Mouse (Mus musculus) kidney, postnatal 0 days (tissue): Measurements from ENCODE around the gene Disp2. TPM values are rescaled to one million over a fixed set of nuclear protein-coding genes. Genes with fewer than 3 reads are reported as not detected.

ENCODE experiments used
- ATAC-seq: fragments of 200-750 bp; cut with Nextera tagmentation; replicated peaks from 2 replicates; pipeline ENCODE4 v1.8.0; 2017; ENCODE audit warnings: low read depth, moderate number of reproducible peaks, moderate TSS enrichment, moderate library complexity; ENCODE audit not compliant: low FRiP score
- DNase-seq: peaks from one replicate; pipeline ENCODE4 v3.0.0-alpha.2; 2016; ENCODE audit warnings: low spot score
- H3K27ac ChIP-seq: fragments of 300-500 bp; sonication (generic); 2 replicates; pipeline ENCODE4 v1.5.1; 2014; ENCODE audit warnings: mild to moderate bottlenecking
- H3K27me3 ChIP-seq: fragments of 300-500 bp; sonication (generic); 2 replicates; pipeline ENCODE4 v1.6.1; 2014; ENCODE audit warnings: low read length, mixed read lengths; ENCODE audit not compliant: insufficient read depth
- H3K36me3 ChIP-seq: fragments of 300-500 bp; sonication (generic); 2 replicates; pipeline ENCODE4 v1.6.1; 2014; ENCODE audit warnings: low read length, mixed read lengths; ENCODE audit not compliant: insufficient read depth
- H3K4me1 ChIP-seq: fragments of 300-500 bp; sonication (generic); replicated peaks from 2 replicates; pipeline ENCODE4 v1.6.1; 2014; ENCODE audit warnings: antibody characterized with exemption, low read length, mixed read lengths; ENCODE audit not compliant: insufficient read depth
- H3K4me2 ChIP-seq: fragments of 300-500 bp; sonication (generic); 2 replicates; pipeline ENCODE4 v1.6.1; 2014; ENCODE audit warnings: mild to moderate bottlenecking, low read length, moderate library complexity, mixed read lengths
- H3K4me3 ChIP-seq: fragments of 300-500 bp; sonication (generic); replicated peaks from 2 replicates; pipeline ENCODE4 v1.5.1; 2014; ENCODE audit warnings: low read depth, low read length
- H3K9ac ChIP-seq: fragments of 300-500 bp; sonication (generic); 2 replicates; pipeline ENCODE4 v1.6.1; 2014; ENCODE audit warnings: low read depth, low read length
- H3K9me3 ChIP-seq: fragments of 300-500 bp; sonication (generic); replicated peaks from 2 replicates; pipeline ENCODE4 v1.6.1; 2016; ENCODE audit warnings: low read length, inconsistent platforms, mixed read lengths
- CTCF ChIP-seq: IDR thresholded peaks from 2 replicates; pipeline ENCODE4 v1.5.1; 2016; ENCODE audit warnings: antibody characterized with exemption, low read depth, mild to moderate bottlenecking, moderate library complexity
- WGBS: fragments of 180-500 bp; shearing (Covaris S2); extraction: QIAGEN DNeasy Blood & Tissue Kit; methylation state at CpG from one replicate; pipeline ENCODE4 v1.1.7; 2014; 5-methylcytosine and 5-hydroxymethylcytosine counted together
- polyA plus RNA-seq: library from polyadenylated mRNA; unstranded; fragments of >200 nt; fragmentation: Nextera tagmentation; extraction: Ambion mirVana; gene quantifications from 2 replicates; pipeline ENCODE4 v1.2.1, GENCODE M21; 2015

The Disp2 gene
- polyA plus RNA-seq, 1 experiment from 2014 or later: 0.05 TPM

- no peaks in the 10 kb centered on the region for H3K9me3 ChIP-seq
- no peak within 1 kb of the TSS for H3K4me2 ChIP-seq
- no peak for TF ChIP-seq CTCF
- H3K27me3 ChIP-seq: no peaks in the 10 kb centered on the region
- WGBS: 62% methylated on average over 6 of the region's 6 CpGs
- no peaks in the 10 kb centered on the region for H3K36me3 ChIP-seq
- H3K9ac ChIP-seq: no peak within 1 kb of the TSS
- no peak for ATAC-seq
- H3K4me1 ChIP-seq: no peaks in the 10 kb centered on the region
- H3K27ac ChIP-seq: no peak within 1 kb of the TSS
- no peak for DNase-seq
- H3K4me3 ChIP-seq: no peak within 1 kb of the TSS
These were observed 7.2 kb upstream of the Disp2 start, which contains the start of gene Phgr1 for GRCm38 (mm10) chr2:118772158-118772874. Gene Phgr1 (plus strand): TSS chr2:118772769.

DNA sequence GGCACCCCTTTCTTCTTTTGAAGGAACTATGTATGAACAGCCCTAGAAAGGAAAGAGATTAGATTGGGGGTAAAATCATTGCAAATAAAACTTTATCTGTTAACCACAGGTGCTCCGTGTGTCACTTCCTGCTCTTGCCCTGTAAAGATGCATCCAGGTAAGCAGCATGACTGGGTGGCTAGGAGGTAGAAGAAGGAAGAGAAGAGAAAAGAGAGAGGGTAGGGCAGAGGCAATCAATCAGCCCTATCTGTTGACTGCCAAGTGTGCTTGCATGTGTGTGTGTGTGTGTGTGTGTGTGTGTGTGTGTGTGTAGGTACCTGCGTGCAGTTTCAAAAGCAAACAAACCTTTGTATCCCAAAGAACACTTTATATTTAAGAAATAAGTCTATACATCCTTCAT lies 5.0 kb upstream of the Disp2 start:
- 85% methylated on average over 2 of the region's 2 CpGs for WGBS
- H3K4me2 ChIP-seq: no peak overlapping the region
- no peaks in the 10 kb centered on the region for H3K36me3 ChIP-seq
- H3K9me3 ChIP-seq: no peaks in the 10 kb centered on the region
- no peak for ATAC-seq
- no peak overlapping the region for H3K27ac ChIP-seq
- no peaks in the 10 kb centered on the region for H3K4me1 ChIP-seq
- DNase-seq: no peak
- no peak overlapping the region for H3K9ac ChIP-seq
- no peaks in the 10 kb centered on the region for H3K27me3 ChIP-seq
- no peak for TF ChIP-seq CTCF
- H3K4me3 ChIP-seq: no peak overlapping the region

DNA sequence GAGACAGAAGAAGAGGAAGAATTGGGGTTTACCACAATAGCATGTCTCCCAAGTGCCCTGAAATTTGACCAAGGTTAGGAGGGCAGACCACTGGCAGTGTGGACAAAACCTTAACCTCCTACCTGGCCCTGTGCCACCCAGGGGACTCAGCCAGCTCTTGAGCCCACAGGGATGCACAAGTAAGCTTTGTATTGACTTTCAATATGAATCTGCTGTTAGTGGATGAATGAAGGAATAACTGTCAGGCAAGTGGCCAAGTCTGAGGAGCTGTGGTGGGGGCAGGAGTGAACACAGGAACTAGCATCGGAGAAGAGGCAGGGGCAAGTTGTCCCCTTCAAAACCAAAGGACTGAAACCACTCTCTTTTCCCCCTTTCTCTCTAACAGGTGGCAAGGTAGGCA lies 4.1 kb upstream of the Disp2 start:
- Histone ChIP-seq H3K4me2 (no peak overlapping the region), H3K4me1 (0 out of 2 replicates have a peak, but pooled peaks cover 3% of the 10 kb centered on the region), H3K4me3 (no peak overlapping the region), H3K9ac (no peak overlapping the region), H3K9me3 (no peaks in the 10 kb centered on the region), H3K27me3 (no peaks in the 10 kb centered on the region), H3K36me3 (no peaks in the 10 kb centered on the region), H3K27ac (no peak overlapping the region)
- ATAC-seq (no peak), DNase-seq (no peak)
- TF ChIP-seq CTCF: no peak
- WGBS: 60% methylated on average over 1 of the region's 1 CpGs

DNA sequence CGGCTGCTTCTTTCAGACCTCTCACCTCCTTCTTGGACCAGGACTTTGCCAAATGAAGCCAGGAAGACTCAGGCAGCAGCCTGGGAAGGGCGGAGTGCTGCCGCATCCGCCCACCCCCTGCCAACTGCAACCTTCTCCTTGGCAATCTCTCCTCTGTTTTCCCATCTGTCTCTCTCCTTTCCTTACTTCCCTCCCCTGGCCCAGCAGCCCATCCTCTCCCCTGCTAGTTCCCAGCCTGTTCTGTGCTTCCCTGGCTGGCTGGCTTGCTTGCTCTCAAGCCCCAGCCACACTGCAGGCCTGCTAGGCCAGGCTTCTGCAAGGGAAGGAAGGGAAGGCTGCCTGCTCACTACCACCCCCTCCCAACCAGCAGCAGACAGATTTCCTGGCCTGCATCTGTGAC lies 3.7 kb upstream of the Disp2 start:
- H3K36me3 ChIP-seq: no peaks in the 10 kb centered on the region

GRCm38 (mm10) chr2:118776295-118776694 lies 3.2 kb upstream of the Disp2 start:
- H3K4me2 ChIP-seq: no peak overlapping the region
- no peak overlapping the region for H3K27ac ChIP-seq
- H3K4me1 ChIP-seq: 0 out of 2 replicates have a peak, but pooled peaks cover 3% of the 10 kb centered on the region
- no peak overlapping the region for H3K4me3 ChIP-seq
- ATAC-seq (no peak), DNase-seq (no peak)
- WGBS: 66% methylated on average over 2 of the region's 2 CpGs
- TF ChIP-seq CTCF: no peak
- no peaks in the 10 kb centered on the region for H3K27me3 ChIP-seq
- H3K9ac ChIP-seq: no peak overlapping the region
- H3K9me3 ChIP-seq: no peaks in the 10 kb centered on the region
- no peaks in the 10 kb centered on the region for H3K36me3 ChIP-seq

More for the DNA sequence above, 3.7 kb upstream of the Disp2 start:
- no peak overlapping the region for H3K4me3 ChIP-seq
- no peak overlapping the region for H3K4me2 ChIP-seq
- H3K27me3 ChIP-seq: no peaks in the 10 kb centered on the region
- DNase-seq: no peak
- no peak overlapping the region for H3K9ac ChIP-seq
- H3K27ac ChIP-seq: no peak overlapping the region
- H3K9me3 ChIP-seq: no peaks in the 10 kb centered on the region
- ATAC-seq: no peak
- TF ChIP-seq CTCF: no peak
- H3K4me1 ChIP-seq: 0 out of 2 replicates have a peak, but pooled peaks cover 3% of the 10 kb centered on the region
- 64% methylated on average over 3 of the region's 4 CpGs for WGBS

- H3K4me3 ChIP-seq: no peak overlapping the region
- DNase-seq (no peak), ATAC-seq (no peak)
- H3K9me3 ChIP-seq: no peaks in the 10 kb centered on the region
- H3K27ac ChIP-seq: no peak overlapping the region
- 73% methylated on average over 4 of the region's 4 CpGs for WGBS
- no peak overlapping the region for H3K4me2 ChIP-seq
- no peak for TF ChIP-seq CTCF
- 0 out of 2 replicates have a peak, but pooled peaks cover 3% of the 10 kb centered on the region for H3K4me1 ChIP-seq
- no peaks in the 10 kb centered on the region for H3K27me3 ChIP-seq
- H3K36me3 ChIP-seq: no peaks in the 10 kb centered on the region
- H3K9ac ChIP-seq: no peak overlapping the region
These were observed 1.1 kb upstream of the Disp2 start for GRCm38 (mm10) chr2:118778418-118778817.
